Mouse (Mus musculus) liver, embryonic 14.5 days (tissue): ENCODE measurements at regions not wholly inside any gene's neighbourhood (a gene's known extent, or its start where the extent isn't known, plus 50 kb on each side); places are given as distances from the start of the nearest gene placed in this dataset.

Experiments
- CTCF ChIP-seq: IDR thresholded peaks from 2 replicates; pipeline ENCODE4 v1.5.1; 2016; ENCODE audit warnings: antibody characterized with exemption, low read depth, control low read depth
- EP300 ChIP-seq: IDR thresholded peaks from 2 replicates; pipeline ENCODE4 v1.6.1; 2016; ENCODE audit warnings: antibody characterized with exemption, low read depth

DNA sequence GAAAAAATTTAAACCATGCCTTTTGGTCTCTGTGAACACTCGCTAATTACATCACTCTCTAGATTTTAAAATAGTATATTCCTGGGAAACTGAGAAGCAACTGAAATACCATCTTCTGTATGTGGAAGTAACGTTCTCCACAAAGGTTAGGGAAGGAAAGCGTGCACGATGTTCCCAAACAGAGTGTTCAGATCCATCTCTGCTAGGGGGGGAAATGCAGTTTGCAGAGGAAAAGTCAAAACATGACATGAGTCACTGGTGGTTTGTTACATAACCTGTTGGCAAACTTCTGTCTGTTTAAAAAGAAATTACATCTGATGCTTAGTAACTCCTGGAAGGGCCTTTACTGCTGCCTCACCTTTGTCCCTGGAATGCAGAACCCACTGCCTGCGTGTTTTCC lies 314.2 kb downstream of the Dcdc2c start:
- no peak for TF ChIP-seq EP300
- no peak for TF ChIP-seq CTCF
